Mouse (Mus musculus): ENCODE measurements at regions not wholly inside any gene's neighbourhood (a gene's known extent, or its start where the extent isn't known, plus 50 kb on each side); places are given as distances from the start of the nearest gene placed in this dataset.

DNA sequence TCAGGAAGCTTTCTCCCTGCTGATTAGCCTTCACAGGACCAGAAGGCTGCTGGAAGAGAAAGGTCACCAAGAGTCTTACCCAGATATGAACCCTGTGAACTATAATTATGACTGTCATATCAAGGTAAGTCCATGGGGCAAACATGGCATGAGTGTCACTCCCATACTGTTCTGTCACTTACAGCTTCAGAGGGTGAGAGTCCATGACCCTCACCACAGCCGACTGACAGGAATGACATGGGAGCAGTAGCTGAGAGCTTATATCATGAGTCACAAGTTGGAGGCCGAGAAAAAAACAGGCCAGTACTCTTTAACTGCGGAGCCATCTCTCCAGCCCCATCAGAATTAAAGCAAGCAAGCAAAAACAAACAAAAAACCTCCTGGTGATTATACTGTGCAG lies 117.7 kb upstream of the Neo1 start:
- DNase-seq (ENCODE audit: low spot score) = no peak

DNA sequence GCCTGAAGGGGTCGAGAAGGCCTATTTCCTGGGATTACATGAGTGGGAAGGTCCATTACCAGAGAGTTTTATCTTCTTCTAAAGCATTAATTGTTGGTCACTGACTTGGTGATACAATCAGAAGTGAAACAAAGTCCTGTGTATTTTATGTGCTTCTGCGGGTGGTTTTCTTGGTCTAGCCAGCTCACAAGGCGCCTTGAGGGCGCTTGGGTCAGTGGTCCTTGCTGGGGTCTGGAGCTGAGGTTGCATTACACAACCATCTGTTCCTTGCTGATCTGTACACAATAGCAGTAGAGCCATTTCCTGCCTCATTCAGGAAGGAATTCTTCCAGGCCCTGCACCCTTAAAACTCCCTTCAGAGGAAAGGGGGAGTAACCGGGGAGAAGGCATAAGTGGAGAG lies 116.9 kb upstream of the Neo1 start:
- DNase-seq (ENCODE audit: low spot score) = peak; percentile 49

DNA sequence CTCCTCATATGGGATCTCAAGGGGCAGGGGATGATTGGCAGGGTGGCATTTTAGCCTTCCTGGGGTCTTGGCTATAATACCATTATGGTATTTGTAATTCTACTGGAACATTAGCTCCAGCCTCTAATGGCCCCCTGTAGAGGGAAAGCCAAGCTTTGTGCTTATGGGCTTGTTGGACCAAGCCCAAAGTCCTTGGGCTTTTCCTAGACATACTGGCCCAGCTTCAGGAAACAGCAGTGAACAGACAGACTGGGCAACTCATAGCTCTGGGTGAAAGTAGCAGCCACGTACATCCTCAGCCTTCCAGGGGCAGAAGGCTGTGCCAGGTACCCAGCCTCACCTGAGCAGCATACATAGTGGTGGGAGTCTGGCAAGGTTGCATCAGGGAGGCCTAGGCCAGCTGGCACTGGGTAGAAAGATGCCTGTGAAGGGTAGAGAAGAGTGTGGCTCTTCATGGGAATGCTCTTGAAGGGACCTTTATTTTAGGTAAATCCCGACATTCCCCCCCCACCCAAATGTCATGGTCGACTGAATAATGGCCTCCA lies 108.1 kb upstream of the Neo1 start:
- no peak for DNase-seq (ENCODE audit: low spot score)

DNA sequence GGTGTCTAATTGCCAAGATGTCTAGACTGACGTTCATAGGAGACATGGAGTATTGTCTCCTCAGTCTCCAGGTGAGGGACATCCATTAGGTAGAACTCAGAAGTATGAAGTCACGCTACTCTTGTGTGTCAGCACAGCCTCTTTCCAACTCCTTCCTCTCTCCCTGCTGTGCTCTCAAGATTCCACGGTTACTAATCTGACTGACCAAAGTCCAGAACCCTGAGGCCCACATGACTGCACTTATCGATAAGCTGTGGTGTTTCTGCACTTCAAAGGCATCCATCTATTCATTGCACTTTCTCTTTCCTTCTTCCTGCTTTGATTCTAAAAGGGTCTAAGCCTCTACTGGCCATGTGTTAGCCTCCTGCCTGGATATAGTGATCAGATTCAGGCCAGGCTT lies 107.4 kb upstream of the Neo1 start:
- DNase-seq (ENCODE audit: low spot score) = no peak

DNA sequence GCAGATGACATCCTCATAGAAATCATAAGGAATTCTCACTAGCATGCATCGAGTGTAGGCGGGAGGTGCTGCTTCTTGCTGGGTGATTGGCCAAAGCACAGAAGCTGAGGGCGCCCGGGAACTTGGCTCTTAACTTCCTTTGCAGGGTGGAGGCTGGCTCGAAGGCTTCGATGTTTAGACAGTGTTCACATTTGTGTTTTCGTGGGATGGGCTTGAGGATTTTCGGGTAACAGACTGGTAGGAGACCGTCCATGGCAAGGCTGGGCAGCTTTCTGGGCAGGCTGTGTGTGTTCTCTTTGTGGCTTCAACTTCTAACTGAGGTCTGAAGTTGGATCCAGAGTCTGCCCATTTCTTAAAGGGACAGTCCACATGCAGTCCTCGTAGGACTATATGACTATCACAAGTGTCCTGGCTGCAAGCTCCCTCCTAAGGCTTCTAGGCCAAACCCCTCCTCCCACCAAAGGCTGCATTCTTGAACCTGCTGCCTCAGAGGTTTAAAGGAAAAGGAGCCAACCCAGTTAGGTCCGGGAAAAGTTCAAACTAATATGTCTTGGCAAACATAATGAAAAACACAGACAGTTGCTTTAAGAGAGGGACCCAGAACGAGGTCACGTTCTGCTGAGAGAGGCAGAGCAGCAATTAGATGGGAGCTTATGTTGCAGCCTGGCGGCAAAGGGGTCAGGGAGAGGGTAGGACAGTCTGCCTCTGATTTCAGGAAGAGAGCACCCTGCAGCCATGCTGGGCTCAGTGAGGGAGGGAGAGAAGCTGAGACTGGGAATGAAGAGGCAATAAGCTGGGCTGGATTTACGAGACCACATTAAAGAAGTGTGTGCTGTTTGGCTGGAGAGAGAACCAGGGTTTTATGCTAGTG lies 98.2 kb upstream of the Neo1 start:
- peak; percentile 74 for DNase-seq (ENCODE audit: low spot score)

DNA sequence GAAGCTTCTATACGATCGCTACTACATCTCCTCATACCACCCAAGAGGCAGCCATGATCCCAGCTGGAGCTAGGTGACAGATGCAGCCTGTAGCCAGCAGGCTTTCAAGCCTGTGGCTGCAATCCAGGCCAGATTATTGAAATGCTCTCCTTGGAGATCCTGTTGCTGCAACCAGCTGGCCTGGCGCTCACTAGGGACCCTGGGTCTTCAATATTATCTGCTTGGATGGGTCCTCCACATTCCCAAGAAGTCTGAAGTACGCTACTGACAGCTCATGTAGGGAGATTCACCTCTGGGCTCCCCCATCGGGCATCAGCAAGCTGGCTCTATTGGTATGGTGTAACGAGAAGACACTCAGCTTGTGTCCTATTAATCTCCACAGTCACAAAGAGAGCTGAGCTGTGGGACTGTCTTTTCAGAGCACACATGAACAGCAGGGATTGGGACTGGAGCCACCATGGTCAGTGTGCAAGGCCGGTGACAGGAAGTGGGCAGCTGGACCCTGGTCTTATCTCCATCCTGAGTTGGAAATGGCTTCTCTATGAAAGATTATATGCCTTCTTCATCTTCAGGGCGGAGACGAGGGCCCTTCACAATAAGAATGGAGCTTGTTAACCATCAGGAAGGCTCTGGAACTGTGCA lies 93.6 kb upstream of the Neo1 start:
- no peak for DNase-seq (ENCODE audit: low spot score)

DNA sequence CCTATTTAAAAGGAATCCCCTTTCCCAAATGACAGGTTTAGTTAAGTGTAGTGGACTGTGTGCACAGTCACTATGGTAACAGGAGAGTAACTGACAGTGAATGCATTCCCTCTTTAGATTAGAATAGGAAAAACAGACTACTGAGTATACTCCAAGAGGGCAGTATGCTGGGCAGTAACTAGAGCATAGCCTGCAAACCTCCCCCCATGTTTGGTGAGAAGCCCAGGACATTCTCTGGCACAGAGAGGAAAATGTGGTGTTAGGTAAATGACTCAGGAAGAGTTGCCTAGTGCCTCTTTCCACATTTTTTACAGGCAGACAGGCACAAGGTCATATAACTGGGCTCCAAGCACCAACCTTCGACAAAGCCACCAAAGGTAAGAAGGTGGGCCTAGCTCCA lies 93.0 kb upstream of the Neo1 start:
- DNase-seq (ENCODE audit: low spot score) = no peak

DNA sequence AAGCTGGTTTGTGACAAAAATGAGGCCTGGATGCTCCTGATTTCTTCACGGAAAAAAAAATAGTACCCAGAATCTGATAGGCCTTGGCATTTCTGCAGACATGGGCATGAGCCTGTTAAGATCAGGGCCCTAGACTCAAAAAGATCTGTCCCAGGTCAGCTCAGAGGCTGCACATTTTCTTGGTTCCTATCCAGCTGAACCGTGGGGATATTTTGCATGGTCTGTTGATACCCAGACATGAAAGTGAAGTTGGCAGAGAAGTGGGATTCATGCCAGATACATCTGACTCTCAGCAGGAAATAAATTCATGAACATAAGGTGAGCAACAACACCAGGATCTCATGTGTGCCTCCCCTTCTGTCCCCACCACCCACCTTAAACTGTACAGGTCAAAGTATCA lies 91.8 kb upstream of the Neo1 start:
- DNase-seq (ENCODE audit: low spot score) = no peak

DNA sequence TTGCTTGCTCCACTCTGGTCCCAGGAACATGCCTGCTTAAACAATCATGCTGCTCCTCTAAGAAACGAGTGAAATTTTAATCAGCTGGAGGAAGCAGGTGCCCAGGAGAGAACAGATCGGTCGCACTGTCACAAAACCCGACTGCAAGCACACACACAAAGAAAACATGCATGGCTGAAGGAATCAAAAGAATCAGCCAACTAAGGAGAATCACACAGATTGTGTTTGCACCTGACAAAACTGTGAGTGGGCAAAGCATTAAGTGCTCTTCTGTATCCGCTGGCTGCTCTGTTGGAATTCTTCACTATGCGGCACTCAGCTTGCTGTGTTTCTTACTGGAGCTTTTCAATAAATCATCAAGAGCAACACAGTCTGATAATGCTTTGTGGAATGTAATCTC lies 89.6 kb upstream of the Neo1 start:
- no peak for DNase-seq (ENCODE audit: low spot score)

DNA sequence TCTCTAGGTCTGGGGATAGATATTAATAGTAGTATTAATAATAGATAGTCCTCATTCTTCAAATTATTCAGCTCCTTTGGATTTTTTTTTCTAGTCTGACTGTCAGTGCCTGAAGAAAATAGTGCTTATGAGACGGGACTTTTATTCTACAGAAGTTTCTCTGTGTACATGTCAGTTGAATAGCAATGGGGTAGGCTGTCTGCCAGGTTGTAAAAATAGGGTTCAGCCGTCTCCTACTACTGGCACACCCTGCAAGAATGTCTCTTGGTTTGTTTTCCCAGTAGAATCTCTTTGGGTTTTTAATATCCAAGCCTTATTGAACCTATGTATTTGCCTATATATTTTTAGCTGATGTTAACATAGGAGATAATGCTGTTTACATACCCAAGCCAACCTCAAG lies 80.3 kb upstream of the Neo1 start:
- DNase-seq (ENCODE audit: low spot score) = no peak

DNA sequence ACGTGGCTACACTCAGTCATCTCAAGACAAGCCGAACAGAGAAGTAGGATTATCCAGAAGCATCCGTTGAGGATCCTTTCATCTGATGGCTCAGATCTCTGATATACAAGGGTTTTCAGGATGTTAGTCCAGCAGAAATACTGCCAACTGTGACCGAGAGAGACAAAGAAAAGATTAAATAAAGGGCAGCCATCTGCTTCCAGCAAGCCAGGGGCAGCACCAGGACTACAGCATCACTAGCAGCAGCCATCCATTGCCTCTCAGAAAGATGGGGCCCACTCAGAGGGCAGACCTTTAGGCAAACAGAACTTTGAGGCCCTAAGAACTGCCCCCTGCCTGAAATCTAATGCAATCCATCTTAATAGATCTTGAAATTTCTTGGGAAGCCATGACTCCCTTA lies 77.6 kb upstream of the Neo1 start:
- no peak for DNase-seq (ENCODE audit: low spot score)

DNA sequence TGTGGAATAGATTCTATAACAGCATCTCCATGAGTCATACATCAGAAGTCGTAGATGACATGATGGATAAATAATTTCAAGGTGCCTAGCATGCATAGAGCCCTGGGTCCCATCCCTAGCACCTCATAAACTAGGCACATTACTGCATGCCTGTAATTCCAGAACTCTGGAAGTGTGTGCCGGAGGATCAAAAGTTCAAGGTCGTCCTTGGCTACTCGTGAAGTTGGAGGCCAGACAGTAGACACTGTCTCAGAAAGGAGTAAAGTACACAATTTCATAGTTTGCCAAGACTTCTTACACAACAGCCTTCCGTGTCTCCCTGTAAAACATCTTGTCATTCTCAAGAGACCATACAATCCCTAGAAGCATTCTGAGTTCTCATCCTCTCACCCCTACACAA lies 63.5 kb upstream of the Neo1 start:
- DNase-seq (ENCODE audit: low spot score) = no peak

DNA sequence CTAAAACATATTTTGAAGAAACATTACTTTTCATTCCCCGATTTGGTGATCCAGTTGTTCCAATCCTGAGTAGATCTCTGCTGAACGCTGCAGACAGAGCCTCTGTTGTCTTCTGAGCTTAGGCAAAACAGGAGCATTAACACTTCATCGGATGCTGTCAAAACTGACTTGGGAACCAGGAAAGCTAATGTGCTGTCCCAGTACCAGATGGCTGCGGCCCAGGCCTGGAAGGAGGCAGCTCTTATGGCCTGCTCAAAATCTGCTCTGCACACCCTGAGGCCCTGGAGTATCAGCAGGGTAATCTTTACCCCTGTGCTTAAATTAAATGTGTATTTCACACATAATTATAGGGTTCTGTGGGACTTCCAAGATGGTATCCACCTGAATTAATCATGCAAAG lies 61.3 kb upstream of the Neo1 start:
- DNase-seq (ENCODE audit: low spot score) = peak; percentile 19

DNA sequence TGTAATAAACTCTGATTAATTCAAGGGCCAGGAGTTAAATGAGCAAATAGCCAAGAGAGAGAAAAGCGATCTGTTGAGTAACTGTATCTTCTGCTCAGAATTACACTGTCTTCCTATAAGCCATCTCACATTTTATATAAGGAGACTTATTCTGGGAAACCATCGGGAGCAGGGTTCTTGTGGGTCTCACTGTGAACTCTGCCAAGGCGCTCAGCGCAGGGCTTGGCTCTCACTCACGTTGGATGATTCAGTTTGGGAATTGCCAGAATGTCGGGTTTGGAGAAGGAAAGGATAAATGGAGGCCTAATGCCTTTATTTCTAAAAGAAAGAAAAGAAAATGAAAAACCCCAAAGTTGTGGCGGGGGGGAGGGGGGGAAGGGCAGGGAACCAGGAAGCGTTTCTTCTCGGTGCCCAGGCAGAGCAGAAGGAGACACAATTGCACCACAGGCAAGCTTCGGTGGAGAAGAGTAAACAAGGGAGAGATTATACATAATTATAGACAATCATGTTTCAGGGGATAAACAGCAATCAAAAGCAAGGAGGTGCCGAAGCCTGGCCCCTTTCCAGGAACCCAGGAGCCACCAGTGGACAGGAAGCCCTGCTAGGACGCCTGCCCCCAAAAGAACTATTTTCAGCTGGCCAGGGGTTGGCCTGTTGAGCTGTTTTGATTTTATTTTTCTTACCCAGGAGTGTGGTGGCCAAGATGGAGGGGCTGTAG lies 60.5 kb upstream of the Neo1 start:
- DNase-seq (ENCODE audit: low spot score) = no peak

DNA sequence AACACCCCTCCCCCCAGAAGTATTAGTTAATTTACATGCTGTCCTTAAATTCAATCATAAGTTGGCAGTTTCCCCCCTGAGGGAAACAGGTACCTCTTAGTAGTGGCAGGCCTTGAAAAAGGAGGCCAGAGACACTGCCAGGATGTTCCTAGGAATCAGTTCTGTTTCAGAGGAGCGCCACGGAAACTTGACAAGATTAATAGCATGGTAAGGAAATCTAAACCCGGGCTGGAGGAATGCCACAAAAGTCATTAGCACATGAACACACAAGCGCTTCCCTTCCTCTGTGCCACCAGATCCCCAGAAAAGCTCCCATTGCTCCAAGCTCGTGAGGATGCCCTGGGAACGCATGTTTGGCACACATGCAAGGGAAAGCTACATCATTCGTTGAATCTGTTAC lies 59.4 kb upstream of the Neo1 start:
- no peak for DNase-seq (ENCODE audit: low spot score)

DNA sequence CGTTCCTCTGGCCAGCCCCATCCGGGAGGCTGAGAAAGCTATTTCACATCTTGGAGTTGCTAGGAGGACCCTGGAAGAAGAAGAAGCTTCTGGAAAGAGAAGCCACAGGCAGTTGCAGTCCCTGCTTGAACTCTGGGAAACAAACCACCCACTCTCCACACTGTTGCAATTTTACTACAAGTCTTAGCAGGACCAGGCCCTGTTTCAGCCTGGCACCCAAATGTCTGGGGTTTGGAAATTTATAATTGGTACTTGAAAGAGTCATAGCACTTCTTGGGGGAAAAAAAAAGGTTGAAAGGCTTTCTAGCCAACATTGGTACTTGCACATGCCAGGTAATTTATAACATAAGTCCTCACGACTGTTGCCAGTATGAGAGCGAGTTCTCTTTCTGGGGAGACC lies 57.9 kb upstream of the Neo1 start:
- no peak for DNase-seq (ENCODE audit: low spot score)

DNA sequence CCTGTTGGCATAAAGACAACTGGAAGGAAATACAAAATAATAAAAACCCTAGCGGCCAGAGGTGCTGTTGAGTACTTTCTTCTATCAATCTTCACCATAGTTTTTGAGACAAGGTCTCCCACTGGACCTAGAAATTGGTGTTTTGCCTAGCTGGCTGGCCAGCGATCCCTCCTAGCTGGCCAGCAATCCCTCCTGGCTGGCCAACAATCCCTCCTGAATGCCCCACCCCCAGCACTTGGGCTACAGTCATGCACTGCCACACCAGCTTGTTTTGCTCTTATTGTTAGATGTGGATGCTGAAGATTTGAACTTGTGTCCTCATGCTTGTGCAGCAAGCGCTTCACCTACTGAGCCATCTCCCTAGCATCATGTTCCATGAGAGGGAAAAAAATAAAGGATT lies 54.9 kb upstream of the Neo1 start:
- DNase-seq (ENCODE audit: low spot score) = no peak

DNA sequence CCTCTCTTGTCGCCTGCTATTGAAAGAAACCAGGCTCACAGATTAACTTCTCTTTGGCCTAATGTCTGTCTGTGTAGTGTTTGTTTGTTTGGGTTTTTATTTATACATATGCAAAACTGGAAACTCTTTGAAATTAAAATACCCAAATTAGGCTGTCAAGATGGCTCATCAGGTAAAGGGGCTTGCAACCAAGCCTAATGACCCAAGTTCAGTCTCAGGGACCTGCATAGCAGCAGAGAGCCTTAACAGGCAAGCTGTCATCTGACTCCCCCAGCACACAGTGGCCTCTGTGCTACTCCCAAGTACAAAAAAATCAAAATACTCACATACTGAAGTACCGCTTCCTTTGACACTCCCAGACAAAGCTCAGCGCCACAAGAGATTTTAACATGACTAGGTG lies 51.5 kb upstream of the Neo1 start:
- no peak for DNase-seq (ENCODE audit: low spot score)

DNA sequence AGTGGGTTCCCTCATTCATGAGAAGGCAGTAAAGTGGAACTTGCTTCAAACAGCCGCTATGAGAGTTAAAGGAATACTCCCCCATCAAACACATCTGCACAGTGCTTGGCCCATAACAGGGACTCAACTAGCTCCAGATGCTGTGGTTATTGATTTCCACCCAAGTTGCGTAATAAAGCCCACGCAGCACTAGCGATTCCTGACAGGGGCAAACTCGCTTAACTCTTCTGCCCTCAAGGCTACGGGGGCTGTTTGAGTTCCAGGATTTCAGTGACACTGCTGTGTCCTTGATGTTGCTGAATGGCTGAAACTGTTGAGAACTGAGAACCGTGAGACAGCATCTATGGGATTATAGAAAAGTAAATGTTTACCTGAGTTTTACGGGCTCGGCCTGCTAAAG lies 50.9 kb upstream of the Neo1 start:
- DNase-seq (ENCODE audit: low spot score) = no peak

DNA sequence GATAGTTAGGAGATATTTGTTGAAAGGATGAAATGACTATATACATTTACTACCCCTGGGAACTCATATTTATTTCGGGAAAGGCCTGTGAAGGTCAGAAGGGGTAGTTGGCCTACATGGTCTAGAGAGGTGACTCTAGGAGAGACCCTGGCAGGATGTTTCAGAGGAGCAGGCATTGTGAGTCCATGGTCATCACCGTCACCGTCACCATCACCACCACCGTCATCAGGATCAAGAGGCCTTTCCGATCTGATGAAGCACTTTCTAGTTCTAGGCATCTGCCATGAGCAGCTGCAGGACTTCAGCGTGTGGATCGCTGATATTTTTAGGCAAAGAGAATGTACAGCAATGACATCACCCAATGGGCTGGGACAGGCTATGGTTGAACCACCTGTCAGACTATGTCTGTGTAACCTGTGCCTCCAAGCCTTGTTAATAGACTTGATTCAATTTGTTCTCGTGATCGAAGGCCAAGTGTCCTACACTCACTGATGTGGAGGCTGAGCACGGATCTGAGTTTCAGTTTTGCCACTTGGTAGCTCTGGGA lies 50.4 kb upstream of the Neo1 start:
- DNase-seq (ENCODE audit: low spot score) = no peak
